Mouse (Mus musculus): ENCODE data around the gene Plch1. TPM values are rescaled to one million over a fixed set of nuclear protein-coding genes. Genes with fewer than 3 reads are reported as not detected.

The Plch1 gene
- 23.5 and 31.8 TPM in 2 replicates for polyA plus RNA-seq (2012; rRNA removed)

DNA sequence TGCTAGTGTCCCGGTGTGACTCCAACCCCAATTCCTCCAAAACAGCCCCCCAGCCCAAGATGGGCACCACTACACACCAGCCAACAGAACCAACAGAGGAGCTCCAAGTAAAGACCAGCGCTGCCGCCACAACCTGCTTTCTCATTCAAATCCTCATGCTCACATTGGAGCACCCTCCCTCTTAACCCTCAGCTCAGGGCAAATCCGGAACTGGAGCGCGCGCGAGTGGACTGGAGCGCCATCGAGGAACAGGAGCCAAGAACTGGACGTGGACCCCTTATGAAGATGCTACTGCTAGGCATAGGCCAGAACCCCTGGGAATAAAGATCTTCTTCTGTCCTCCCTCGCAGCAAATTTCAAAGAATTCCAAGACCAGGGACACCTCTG is at the start of gene Plch1:
Gene Plch1 (minus strand): TSS at position 164 of the 387 bp plus-strand sequence.

GRCm38 (mm10) chr3:63928878-63929859 is 29.9 kb upstream of the Plch1 start, which contains the start of gene E130311K13Rik:
Gene E130311K13Rik (minus strand): TSS chr3:63929472.

Other genes starting within 250 kb of the Plch1 start
- gene E130311K13Rik, start 30.0 kb upstream of the Plch1 start, polyA plus RNA-seq (2012; rRNA removed), result 3.1 TPM in 2 replicates
- gene Slc33a1, start 65.3 kb upstream of the Plch1 start, polyA plus RNA-seq (2012; rRNA removed), result 6.2 and 10.3 TPM in 2 replicates
- gene Gmps, start 76.6 kb upstream of the Plch1 start, polyA plus RNA-seq (2012; rRNA removed), result 24.9 and 30.2 TPM in 2 replicates
- 0.12 and 0.24 TPM in 2 replicates for gene Vmn2r1, start 182.1 kb upstream of the Plch1 start, polyA plus RNA-seq (2012; rRNA removed)
- gene Vmn2r2, start 242.5 kb upstream of the Plch1 start, polyA plus RNA-seq (2012; rRNA removed), result not detected in 2 replicates

Data from central nervous system, embryonic 11.5 days (tissue).